Mouse (Mus musculus) lung, postnatal 36 days (tissue): ENCODE data around the gene Ssbp4.

Experiments
- DNase-seq: peaks from one replicate; pipeline ENCODE4 v3.0.0; 2022; ENCODE audit warnings: mixed read lengths

The Ssbp4 gene

GRCm38 (mm10) chr8:70630532-70631381 lies 22.1 kb upstream of the Ssbp4 start:
- DNase-seq: peak; percentile 84

- peak; percentile 85 for DNase-seq
Measured at GRCm38 (mm10) chr8:70629574-70630531, 21.2 kb upstream of the Ssbp4 start.

- no peak for DNase-seq
Measured at GRCm38 (mm10) chr8:70628986-70629490, 20.4 kb upstream of the Ssbp4 start.

- no peak for DNase-seq
Measured at GRCm38 (mm10) chr8:70627041-70627440, 18.4 kb upstream of the Ssbp4 start.

GRCm38 (mm10) chr8:70625104-70625503 lies 16.4 kb upstream of the Ssbp4 start:
- peak; percentile 86 for DNase-seq

- no peak for DNase-seq
Measured at GRCm38 (mm10) chr8:70622220-70622619, 13.5 kb upstream of the Ssbp4 start.

- peak; percentile 86 for DNase-seq
Measured at GRCm38 (mm10) chr8:70618888-70619334, 10.2 kb upstream of the Ssbp4 start.

GRCm38 (mm10) chr8:70617985-70618384 lies 9.3 kb upstream of the Ssbp4 start:
- DNase-seq: no peak

- peak; percentile 46 for DNase-seq
Measured at GRCm38 (mm10) chr8:70616645-70617044, 8.0 kb upstream of the Ssbp4 start.

GRCm38 (mm10) chr8:70615894-70616293 lies 7.2 kb upstream of the Ssbp4 start, which contains the start of gene Lrrc25:
Gene Lrrc25 (plus strand): TSS chr8:70616155.
- peak; percentile 43 for DNase-seq

- DNase-seq: no peak
Measured at GRCm38 (mm10) chr8:70615281-70615680, 6.6 kb upstream of the Ssbp4 start.

- peak; percentile 59 for DNase-seq
Measured at GRCm38 (mm10) chr8:70614469-70614868, 5.8 kb upstream of the Ssbp4 start.

GRCm38 (mm10) chr8:70613763-70614162 lies 5.1 kb upstream of the Ssbp4 start:
- no peak for DNase-seq

- peak; percentile 95 for DNase-seq
Measured at GRCm38 (mm10) chr8:70611849-70612248, 3.2 kb upstream of the Ssbp4 start.

GRCm38 (mm10) chr8:70610796-70611771 lies 2.4 kb upstream of the Ssbp4 start:
- DNase-seq: peak; percentile 84

- peak; percentile 98 for DNase-seq
Measured at GRCm38 (mm10) chr8:70609849-70610795, 1.4 kb upstream of the Ssbp4 start.

GRCm38 (mm10) chr8:70609368-70609848 lies 736 bp upstream of the Ssbp4 start:
- DNase-seq: peak; percentile 94

- peak; percentile 57 for DNase-seq
Measured at GRCm38 (mm10) chr8:70607898-70608748, 549 bp downstream of the Ssbp4 start.

- no peak for DNase-seq
Measured at GRCm38 (mm10) chr8:70607603-70607897, 1.1 kb downstream of the Ssbp4 start.
